Mouse (Mus musculus) thymus, adult 18-20 months (tissue): ENCODE data around the gene Ctnnd2.

Source experiments
- DNase-seq, 2 experiments: peaks; one replicate each; pipeline ENCODE4 v3.0.0; 2022; ENCODE audit warnings: mixed read lengths in 2 of 2

Gene Ctnnd2

DNA sequence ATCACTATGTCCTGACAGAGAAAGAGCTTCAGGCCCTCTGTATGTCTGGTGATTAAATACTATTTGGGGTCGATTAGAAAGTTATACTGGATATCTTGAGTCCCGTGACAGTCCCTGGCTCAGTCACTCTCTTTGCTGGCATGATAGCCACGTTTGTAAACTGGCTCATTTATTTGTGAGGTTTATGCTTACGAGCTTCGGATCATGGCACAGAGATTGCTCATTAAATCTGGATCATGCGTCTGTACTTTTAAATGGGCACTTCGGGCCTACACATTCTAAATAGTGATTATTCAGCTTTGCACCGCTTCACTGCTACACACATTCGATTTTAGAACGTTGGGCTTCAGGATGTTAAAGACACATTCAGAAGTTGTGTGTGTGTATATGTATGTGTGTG lies 96.4 kb downstream of the Ctnnd2 start:
- DNase-seq, result no peak

DNA sequence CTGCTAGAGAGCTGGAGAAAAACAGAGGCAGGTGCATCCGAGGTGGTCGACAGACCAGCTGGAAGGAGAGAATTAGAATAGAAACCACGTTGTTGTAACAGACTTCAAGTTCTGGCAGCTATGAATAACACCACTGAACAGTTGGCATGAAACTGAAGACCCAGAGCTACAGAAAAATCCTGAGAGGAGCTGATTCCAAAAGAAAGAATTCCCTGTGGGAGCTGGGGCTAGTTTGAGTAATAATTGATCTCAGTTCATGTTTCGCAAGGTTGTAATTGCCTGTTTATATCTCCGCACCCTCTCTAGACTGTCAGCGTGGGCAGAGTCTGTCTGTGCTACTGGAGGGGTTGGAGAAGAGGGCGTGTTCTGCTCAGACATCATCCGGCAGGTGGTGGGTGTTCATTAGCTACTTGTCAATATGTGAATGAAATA lies 98.8 kb downstream of the Ctnnd2 start:
- no peak for DNase-seq

DNA sequence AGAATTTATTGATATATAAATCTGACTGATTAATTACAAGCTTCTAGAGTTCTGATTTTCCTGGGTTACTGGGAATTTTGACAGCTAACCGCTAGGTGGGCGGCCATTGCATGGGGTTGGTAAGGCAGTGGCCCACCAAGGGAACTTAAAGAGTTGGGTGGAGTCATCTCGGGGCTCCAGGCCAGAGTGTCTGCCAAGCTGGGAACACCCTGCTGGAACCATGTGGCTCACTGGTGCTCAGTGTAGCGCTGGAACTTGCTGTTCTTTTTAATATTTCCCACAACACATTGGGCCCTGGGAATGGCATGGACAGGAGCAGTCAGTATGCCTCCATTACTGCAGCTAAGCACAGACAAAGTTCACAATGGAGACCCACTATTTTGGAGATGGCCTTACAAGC lies 99.9 kb downstream of the Ctnnd2 start:
- DNase-seq, result no peak

DNA sequence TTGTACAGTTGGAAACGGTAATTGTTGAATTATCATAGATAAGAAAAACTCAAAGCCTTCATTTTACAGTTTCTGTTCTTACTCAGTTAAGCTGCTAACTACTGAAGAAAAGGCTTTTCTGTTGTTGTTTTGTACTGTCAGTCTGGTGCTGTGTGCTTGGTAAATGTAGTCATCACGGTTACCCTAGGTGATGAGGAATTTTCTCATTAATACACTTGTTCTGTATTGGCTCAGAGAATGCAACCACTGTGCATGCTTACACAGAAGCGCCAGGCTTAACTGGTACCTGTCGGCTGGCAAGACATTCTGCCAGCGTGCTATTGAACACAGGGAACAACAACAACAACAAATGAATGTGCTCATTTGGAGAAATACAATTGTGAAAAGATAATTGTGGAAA lies 103.3 kb downstream of the Ctnnd2 start:
- no peak for DNase-seq

DNA sequence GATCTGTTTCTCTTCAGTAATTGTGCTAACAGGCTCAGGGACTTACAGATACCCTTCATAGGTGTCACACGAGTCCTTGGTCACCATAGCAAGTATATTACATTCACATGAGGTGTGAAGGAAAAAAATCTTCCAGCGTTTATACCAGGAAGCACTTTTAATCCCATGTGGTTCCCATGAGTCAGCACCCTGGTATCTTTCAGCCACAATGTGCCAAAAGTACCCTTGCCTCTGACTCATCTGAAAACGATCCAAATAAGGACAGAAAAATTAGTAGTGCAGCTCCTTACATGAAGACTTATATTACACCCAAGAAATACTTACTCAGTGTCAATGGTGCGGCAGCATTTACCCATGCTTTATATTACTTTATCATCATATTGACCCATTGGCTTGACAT lies 104.3 kb downstream of the Ctnnd2 start:
- no peak for DNase-seq

DNA sequence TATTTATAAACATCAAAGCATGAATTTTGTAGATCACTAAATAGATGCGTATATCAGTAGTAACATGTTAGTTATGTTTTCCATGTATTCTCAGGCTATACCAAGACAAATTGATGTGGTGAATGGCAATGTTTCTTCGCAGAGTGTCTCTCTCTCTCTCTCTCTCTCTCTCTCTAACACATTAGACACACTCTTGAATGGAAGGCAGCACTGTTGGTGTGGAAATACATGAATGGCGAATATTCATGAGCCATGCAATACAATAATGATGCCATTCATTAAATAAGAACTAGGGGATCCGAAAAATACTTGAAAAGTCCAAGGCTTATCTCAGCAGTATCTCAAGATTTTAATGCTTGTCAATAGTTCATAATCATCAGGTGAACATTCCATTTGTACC lies 106.2 kb downstream of the Ctnnd2 start:
- no peak for DNase-seq

DNA sequence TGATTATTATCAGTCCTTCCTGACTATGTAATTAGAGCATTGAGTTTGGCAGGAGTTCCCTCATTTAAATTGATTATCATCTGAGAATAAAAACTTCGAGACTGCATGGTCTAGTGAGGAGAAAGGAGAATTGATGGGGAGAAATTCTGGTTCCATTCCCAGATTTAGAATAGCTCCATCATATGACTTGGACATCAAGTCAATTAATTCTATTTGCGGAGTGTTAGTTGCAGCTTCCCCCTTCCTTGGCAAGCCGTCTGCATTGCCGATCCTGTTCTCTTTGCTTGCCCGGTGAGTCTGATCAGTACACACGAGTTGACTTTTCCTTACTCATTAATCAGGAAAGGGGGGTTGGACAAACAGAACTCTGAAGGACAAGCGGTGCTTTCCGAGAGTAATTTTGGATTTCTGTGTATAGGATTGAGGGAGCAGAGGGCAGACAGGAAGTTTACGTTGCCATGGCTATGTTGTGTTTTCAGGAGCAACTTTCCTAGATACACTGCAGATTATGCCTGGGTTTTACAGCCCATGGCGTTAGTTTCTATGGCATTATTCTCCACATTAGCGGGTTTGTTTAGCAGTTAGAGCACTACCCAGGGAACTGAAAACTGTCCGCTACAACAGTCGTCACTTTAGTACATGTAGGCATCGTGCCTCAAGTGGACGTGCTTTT lies 113.3 kb downstream of the Ctnnd2 start:
- DNase-seq, result no peak

DNA sequence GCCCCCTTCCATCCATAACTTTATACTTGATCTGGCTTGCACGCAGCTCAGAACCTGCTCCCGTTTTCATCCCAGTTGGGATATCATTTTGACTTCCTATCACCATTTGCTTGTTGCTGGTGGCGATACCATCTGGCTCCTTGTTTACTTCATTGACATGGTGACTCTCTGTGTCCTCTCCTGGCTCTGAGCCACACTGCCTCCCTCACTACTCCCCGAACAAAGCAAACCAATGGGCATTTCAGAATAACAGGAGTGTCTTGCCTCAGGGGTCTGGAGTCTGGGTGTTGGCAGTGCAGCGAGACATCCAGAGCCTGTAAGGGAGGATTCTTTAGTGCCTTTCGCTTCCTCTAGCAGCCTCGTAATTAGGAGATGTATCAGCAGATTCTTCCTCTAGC lies 113.9 kb downstream of the Ctnnd2 start:
- DNase-seq, result no peak

DNA sequence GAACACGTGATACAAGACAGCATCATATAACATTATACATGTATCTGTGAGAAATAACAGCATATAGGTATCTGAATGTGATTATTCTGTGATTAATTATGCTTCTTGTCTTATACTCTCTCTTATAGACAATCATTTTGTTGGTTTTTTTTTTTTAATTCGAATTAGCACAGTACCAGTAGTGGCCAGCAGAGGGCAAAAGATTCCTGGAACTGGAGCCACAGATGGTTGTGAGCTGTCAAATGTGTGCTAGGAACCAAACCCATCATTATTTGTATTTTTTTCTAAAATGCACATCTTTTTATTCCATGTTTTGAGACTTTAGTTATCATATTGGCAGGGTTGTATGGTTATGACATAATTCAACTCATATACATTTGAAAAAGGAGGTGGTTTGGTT lies 130.4 kb downstream of the Ctnnd2 start:
- DNase-seq, result no peak

DNA sequence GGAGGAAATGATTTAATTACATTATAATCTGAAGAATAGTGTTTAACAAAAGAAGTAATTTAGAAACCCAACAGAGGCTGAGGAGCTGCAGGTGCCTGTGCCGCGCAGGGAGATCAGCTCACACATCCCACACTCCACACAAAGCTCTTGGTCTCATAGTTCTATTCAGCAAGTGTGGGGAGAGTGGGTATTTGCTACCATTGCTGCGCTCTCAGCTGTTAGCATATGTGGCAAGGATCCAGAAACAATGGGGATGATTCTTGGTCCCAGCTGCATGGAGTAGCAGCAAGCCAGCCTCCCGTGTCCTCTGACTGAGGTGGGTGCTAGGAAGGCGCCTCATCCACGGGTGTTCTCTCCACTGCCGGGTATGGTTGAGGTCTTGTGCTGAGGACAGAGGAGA lies 134.0 kb downstream of the Ctnnd2 start:
- no peak for DNase-seq

DNA sequence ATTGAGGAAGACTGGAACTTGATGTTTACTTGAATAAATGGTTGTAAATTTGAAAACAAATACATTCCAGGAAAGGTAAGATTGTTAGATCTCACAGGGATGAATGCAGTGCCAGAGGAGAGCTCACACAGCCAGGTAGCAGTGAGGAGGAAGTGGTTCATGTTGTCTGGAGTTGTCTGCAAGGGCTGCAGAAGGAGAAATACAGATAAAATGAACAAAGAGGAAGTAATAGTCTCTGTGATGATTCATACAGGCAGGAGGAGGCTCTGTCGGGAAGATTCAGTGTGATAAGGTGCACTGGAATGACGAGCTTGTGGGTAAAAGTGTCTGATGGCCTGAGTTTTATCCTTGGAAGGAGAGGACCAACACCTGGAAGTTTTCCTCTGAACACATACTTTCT lies 150.2 kb downstream of the Ctnnd2 start:
- DNase-seq, result no peak

DNA sequence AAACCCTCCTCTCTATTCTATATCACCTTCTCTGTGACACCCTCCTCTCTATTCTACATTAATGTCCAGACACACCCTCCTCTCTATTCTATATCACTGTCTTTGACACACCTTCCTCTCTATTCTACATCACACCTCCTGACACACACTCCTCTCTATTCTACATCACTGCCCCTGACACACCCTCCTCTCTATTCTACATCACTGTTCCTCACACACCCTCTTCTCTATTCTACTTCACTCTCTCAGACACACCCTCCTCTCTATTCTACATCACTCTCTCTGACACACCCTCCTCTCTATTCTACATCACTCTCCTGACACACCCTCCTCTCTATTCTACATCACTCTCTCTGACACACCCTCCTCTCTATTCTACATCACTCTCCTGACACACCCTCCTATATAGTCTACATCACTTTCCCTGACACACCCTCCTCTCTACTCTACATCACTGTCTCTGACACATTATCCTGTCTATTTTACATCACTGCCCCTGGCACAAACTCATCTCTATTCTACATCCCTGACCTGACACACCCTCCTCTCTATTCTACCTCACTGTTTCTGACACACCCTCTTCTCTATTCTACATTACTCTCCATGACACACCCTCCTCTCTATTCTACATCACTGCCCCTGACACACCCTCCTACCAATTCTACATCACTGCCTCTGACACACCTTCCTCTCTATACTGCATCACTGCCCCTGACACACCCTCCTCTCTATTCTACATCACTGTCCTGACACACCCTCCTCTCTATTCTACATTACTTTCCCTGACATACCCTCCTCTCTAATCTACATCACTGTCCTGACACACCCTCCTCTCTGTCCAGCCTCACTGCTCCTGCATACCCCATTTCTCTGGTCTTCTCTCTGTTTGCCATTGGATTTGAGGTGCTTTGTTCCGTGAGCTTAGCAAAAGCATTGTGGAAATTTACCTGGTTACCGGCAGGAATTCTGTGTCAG lies 161.2 kb downstream of the Ctnnd2 start:
- DNase-seq, result no peak

DNA sequence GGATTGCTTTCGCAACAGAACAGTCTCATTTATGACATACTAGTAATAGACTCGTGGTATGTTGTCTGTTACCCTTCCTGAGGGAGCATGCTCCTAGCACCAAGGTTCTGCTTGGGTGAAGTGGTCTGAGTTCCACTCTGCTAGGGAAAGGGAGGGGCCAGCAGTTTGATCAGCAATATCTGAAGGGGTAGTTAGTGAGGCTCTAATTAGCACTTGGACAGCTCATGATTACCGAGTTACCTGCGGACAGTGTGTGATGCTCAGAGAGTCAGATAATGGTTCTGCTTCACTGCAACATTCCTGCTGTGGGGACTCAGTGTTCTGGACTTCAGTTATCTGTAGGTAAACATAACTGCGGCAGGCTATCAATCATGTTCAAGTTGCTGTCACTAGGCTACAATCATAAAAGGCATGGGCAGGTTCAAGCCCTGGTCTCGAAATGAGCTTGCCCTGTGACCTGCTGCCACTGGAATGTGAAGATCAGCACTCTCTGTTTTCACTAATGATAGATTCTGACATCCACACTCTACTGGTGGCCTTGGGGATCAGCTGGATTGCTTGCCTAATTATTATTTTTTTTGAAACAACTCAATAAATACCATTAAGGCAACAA lies 166.3 kb downstream of the Ctnnd2 start:
- no peak for DNase-seq

DNA sequence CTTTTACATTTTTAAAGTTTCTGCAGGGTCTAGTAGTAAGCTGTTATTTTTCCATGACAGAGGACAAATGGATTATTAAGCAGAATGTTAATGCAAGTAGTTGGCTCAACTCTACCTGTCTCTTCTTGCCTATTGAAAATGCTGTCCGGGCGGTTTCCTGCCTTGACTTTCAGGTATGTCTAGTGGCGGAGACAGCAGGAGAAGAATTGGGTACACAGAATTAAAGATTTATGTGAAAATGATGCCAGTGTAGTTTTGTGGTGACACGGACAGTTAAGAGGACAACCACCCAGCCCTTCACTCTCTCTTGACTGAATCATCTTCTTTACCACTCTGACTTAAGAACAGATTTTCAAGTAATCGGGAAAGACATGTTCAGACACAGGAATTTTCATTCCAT lies 173.4 kb downstream of the Ctnnd2 start:
- no peak for DNase-seq

DNA sequence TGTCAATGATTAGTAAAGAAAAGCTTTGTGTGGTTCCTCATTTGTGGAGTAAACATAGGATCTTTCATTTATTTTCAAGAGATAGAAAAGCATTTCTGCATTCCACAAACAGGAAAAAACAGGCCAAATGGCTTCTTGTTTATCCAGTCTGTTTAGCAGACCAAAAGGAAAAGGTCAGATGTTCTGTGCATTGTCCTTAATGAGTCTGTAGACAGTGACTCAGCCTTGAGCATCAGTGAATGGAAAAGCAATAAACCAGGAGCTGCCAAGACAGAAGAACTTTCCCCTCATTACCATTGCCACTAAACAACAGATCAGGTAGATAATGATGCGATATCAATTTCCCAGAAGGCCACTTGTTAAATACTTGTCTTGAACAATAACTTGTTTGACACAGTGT lies 192.1 kb downstream of the Ctnnd2 start:
- no peak for DNase-seq

DNA sequence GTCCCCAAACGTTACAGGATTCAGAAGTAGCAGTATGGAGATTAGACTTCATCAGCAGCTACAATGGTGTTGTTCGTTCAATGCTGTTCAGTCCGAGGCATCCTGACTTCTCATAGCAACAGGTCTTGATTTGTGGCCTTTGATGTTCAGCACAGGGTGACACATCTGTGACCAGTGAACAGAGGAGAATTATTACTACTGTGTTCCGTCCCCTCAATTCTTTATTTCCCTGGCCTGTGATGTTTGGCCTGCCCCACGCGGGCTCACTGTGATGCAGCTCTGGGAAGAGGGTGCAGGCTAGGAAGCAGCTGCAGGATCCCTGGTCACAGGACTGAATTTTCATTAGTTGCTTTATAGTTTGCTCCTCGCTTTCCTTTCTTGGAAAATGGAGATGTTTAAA lies 197.6 kb downstream of the Ctnnd2 start:
- DNase-seq, result no peak

DNA sequence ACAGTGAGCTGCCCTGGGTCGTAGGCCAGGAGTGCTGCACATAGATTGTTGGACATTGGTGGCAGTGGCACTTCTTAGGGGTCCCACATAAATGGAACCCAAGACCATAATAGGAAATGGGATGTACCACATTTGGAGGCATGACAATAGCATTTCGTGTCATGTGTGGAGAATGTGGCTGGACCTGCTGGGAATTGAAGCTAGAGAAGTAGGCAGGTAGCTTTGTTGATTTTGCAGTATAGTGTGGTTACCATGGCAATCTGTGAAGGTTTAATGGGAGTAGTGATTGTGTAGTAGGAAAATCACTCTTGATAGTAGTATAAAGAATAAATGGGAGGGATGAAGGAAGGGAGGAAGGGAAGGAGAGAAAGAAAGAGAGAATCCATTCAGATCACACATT lies 198.8 kb downstream of the Ctnnd2 start:
- no peak for DNase-seq

DNA sequence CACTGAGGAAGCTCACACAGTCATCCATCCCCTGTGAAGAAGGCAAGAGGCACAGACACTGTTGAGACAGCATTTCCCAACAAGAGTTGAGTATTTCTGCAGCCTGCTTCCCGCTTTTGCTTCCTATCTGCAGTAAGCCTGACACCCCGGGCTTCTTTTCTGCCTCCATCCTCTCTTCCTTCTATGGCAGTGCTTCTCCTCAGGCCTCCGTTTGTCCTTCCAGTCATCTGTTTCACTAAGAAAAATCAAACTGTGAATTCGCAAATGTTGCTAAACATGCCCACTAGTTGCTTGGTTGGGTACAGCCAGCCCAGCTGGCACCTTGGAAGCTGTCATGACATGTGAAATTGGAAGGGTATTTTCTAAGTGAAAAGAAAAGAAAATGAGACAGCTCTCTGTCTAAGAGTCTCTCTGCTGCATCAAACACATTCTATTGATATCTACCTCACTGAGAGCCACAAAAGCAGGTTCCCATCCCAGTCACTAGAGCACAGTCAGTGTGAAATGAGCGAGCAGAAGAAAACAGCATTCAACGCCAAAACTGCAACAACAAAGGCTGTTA lies 201.3 kb downstream of the Ctnnd2 start:
- no peak for DNase-seq

DNA sequence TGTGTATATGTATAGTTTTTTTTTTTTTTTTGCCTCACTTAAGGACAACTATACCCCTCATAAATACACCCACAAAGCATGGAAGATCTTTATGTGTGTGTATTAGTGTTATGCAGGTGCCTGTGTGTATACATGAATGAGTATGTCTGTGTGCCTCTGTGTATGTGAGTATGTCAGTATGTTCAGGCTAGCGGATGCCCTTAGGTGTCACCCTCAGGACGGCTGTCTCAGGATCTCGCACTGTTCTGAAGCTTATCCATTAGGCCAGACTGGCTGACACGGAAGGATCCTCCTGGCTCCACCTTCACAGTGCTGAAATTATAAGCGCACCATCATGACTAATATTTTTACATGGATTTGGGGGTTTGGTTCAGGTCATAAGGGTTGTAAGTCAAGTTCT lies 202.5 kb downstream of the Ctnnd2 start:
- no peak for DNase-seq

DNA sequence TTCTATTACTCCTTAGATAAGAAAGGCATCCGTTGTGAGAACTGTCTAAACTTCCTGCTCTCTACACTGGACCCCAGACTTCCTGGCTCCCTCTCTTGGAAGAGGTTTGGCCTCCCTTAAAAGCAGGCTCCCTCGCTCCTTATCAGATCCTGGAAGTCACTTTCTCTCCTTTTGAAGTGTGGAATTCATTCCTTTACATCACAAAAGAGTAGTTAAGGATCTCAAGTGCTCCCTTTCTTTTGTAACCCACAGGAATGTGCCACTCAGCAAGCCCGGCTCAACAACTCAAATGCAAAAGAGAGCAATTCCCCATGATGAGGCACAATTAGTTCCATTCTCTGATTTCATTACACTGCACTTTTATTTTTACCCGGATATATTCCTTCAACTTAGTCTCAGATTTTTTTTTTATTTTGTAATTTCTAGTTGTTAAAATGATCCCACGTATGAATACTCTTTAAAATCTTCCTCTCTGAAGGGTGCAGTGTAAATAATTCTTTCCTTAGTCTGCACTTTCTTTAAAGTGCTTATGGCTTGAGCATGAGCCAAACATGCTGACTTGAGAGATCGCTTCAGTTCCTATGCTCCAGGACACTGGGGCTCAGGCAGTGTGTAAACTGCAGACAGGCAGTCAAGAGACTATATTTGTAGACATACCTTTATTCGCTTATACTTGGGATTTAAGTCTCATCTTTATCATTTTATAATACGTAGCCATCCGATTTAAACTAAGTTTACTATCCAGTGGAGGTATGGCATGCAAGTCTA lies 210.9 kb downstream of the Ctnnd2 start:
- DNase-seq, result no peak

DNA sequence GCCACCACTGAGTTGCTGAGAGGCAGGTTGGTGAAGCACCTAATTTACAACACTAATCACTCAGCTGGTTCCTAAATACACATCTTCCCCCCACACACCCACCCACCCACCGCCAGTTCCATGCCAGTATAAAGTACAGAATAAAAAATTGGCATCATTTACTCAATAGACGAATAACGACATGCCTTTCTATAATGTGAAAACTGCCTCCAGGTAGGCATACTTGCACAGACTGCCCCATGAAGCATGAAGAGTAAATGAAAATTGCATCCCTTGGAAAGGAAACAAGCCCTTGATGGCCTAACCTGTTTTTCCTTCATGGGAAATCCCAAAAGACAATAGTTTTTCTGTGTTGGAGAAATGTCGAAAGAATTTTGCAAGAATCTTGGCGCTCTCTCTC lies 212.0 kb downstream of the Ctnnd2 start:
- no peak for DNase-seq

DNA sequence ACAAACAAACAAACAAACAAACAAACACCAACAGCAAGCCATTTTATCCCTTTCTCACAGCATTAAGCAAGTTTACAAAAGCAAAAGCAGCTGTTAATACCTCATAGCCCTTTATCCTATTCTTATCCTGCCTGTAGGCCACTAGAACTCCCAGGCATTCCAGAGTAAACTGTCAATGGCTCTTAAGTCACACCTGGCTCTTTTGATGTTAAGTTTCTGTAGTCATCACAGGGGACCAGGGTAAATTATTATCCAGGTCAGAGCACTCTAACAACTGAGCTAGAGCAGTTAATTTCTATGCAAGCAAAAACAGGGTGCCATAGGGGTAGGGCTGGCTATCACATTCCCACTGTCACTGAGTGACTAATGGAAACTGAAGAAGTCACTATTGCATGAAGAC lies 214.1 kb downstream of the Ctnnd2 start:
- no peak for DNase-seq

DNA sequence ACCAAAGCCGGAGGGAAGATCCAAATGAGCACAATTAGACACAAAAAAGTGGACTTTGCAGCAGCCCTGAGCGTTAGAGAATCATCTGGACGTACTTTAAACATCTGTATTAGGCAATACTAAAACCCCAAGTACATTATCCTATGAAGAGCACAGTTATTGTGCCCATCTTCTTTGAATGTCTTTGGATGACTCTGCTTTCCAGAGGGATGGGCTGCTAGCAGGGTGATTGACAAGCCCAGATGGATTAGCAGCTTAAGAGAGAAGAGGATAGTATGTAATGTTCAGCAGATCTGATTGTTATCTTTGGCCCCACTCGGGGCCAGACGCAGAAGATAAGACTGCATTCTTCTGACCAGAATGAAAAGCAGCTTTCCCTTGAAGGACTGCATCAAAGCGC lies 214.9 kb downstream of the Ctnnd2 start:
- DNase-seq, result no peak
